Mouse (Mus musculus): ENCODE results near the gene Cyp2c50.
"Not testable (repeated sequence)": the region's sequence is repeated elsewhere in the genome, so short reads cannot be mapped to it uniquely, and the experiment has no call there.

Gene Cyp2c50

DNA sequence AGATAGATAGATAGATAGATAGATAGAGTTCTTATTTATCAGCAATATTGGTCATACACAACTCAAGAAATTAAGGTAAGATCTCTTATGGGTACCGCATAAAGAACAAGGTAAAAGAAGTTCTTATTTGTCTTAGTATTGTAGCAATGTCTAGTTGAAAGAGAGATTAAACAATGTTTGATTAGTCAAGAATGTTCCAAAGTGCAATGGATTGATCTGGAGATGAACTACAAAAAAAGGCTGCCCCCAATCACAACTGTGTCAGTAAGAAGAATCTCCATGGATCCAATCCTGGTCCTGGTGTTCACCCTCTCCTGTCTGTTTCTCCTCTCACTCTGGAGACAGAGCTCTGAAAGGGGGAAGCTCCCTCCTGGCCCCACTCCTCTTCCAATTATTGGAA, at the start of gene Cyp2c50:
Gene Cyp2c50, plus strand, starts transcription at position 268 of the 400 bp plus-strand sequence.
- not testable (repeated sequence) for DNase-seq

- DNase-seq = no peak
Observed at GRCm38 (mm10) chr19:40073701-40074100, 15.8 kb upstream of the Cyp2c50 start, which contains the start of gene Cyp2c54. Gene Cyp2c54 (minus strand): TSS chr19:40073827.

DNA sequence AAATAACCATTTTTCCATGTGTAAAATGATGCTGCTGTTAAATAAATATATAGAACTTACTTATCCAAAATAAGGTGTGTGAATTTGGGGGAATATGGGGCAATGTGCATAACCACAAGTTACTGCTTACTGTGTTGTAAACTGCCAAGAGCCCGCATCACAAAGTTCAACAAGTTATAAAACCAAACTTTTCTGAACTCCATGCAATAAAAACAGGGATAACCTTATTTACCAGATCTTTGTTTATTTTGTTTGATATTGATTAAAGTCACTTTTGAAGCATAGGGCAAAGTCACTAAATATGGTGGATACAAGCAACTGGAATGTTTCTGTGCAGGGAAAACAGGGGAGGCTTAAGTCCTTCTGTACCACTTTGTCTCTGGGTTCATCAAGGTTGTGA, 1.1 kb upstream of the Cyp2c50 start:
- DNase-seq = no peak

GRCm38 (mm10) chr19:40091111-40091510, 1.6 kb downstream of the Cyp2c50 start:
- DNase-seq = no peak

DNA sequence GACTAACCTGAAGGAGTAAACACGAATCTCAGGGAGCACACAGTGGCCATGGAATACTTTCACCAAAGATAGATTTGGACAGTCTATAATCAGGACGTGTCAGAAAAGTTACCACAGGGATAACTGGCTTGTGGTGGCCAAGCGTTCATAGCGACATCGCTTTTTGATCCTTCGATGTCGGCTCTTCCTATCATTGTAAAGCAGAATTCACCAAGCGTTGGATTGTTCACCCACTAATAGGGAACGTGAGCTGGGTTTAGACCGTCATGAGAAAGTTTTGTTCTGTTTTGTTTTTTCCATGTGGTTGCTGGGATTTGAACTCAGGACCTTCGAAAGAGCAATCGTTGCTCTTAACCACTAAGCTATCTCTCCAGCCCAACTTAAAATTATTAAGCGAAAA, 30.1 kb downstream of the Cyp2c50 start:
- not testable (repeated sequence) for DNase-seq

GRCm38 (mm10) chr19:40125165-40125564, 35.7 kb downstream of the Cyp2c50 start:
- not testable (repeated sequence) for DNase-seq

DNA sequence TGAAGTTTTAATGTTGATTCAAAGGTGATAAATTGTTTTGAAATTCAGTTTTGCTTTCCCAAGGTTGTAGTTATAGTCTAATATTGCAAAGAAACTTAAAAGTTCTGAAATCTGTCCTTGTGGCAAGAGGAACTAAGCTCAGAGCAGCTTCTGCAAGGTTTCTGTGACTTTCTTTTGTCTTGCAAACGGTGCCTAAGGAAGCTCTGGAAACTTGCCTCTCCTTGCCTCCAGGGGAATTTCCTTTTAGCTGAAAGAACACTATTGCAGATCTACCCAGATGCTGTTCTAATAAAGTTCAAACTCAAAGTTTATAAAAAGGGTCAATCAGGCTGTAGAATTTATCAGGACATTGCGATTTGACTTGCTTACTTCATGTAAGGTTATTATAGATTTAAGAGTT, 37.5 kb downstream of the Cyp2c50 start:
- not testable (repeated sequence) for DNase-seq
